Mouse (Mus musculus): ENCODE data around the gene Kcnj10.

DNA sequence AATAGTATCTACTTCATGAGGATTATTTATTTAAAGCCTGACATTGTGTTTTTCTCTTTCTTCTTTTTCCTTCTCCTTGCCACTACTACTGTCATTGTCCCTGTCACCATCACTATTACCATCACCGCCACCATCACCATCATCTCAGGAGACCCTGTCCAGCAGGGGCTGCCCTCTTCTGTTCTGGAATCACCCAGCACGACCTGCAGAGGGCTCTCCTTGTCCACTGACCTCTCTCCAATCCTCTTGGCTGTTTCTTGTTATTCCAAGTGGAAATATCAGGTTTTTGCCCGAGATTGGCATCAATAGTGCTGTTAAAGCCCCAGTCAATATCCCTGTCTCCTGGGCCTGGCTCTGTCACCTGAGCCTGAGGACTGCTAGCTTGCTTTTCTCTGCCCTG, 7.5 kb upstream of the Kcnj10 start:
- TF ChIP-seq SRF (IDR thresholded peaks at IDR 0.05; ENCODE audit: control insufficient read depth, insufficient read length, low read depth) (no peak), POLR2A (IDR thresholded peaks at IDR 0.05; ENCODE audit: insufficient read length, low read depth) (no peak), CEBPB (IDR thresholded peaks at IDR 0.05; ENCODE audit: insufficient read depth, poor library complexity, severe bottlenecking) (no peak), TCF12 (IDR thresholded peaks at IDR 0.05; ENCODE audit: insufficient read depth, poor library complexity, severe bottlenecking) (no peak), MYOD1 (IDR thresholded peaks at IDR 0.05; ENCODE audit: control insufficient read depth in 1 of 3, insufficient read length in 2 of 3, low read depth in 2 of 3) (no peak), MYOG (IDR thresholded peaks at IDR 0.05; ENCODE audit: control insufficient read depth in 1 of 3, insufficient read depth in 1 of 3, insufficient read length in 2 of 3, low read depth in 2 of 3) (no peak), USF1 (IDR thresholded peaks at IDR 0.05; ENCODE audit: low read depth) (no peak)

All from myocyte (in vitro differentiated cells).